ENCODE assay signal across 26 mouse cellular contexts in the genomic region with DNA sequence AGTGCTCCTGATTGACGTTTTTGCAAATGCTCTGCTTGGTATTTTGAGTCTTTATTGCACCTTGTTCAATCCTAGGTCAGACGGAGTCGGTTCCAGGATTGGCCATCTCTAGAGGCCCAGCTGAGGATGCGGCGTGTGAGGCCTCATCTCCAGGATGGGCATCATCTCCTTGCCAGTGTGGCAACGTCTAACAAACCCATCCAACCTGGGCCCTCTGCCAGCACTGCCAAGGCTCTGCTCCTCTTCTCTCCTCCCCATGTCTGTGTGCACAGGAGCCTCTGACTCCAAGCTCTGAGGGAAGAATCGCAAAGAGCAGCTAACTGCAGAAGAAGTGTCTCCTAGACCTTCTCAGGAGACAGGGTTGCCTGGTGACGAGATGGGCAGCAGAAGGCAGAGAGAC. TPM values are rescaled to one million over a fixed set of nuclear protein-coding genes. Genes with fewer than 3 reads are reported as not detected.
DNase-seq lines count a peak whose midpoint lies in the region; ATAC-seq lines count a peak whose summit lies in the region.
"Had no signal": no experiment of that assay in that cellular context is flagged by ENCODE, and none has a peak within 500 bp of the region (broad histone marks: within the 10 kb centered on the region; RNA-seq: fewer than 3 reads in every experiment).

No protein-coding gene starts in this region.

- H3K27ac ChIP-seq in embryonic facial prominence, embryonic 12.5 days = no peak overlapping the region
- no peak overlapping the region for H3K27ac ChIP-seq in embryonic facial prominence, embryonic 10.5 days (replicated peaks)
- H3K27ac ChIP-seq: embryonic facial prominence, embryonic 13.5 days; forebrain, embryonic 12.5 days; forebrain, embryonic 15.5 days; heart, embryonic 15.5 days; hindbrain, embryonic 10.5 days; hindbrain, embryonic 14.5 days; hindbrain, postnatal 0 days had no signal

- no peak overlapping the region for H3K4me2 ChIP-seq in embryonic facial prominence, embryonic 12.5 days (replicated peaks)
- H3K4me2 ChIP-seq: embryonic facial prominence, embryonic 13.5 days; forebrain, embryonic 12.5 days; forebrain, embryonic 15.5 days; heart, embryonic 12.5 days; heart, embryonic 15.5 days; hindbrain, embryonic 14.5 days had no signal

- 81% methylated on average over 8 of the region's 8 CpGs for WGBS in embryonic facial prominence, embryonic 12.5 days
- WGBS in embryonic facial prominence, embryonic 10.5 days = 87% methylated on average over 8 of the region's 8 CpGs

- peak overlapping the region; percentile 30; the same call in 1 of the 2 replicates for H3K9ac ChIP-seq in embryonic facial prominence, embryonic 12.5 days
- H3K9ac ChIP-seq: embryonic facial prominence, embryonic 13.5 days; forebrain, embryonic 12.5 days; forebrain, embryonic 15.5 days; heart, embryonic 12.5 days; heart, embryonic 15.5 days; hindbrain, embryonic 14.5 days had no signal

- H3K4me1 ChIP-seq in embryonic facial prominence, embryonic 12.5 days = no peaks in the 10 kb centered on the region
- peaks cover 3% of the 10 kb centered on the region; the same call in 1 of the 2 replicates for H3K4me1 ChIP-seq in embryonic facial prominence, embryonic 10.5 days
- H3K4me1 ChIP-seq: embryonic facial prominence, embryonic 13.5 days; forebrain, embryonic 15.5 days; heart, embryonic 12.5 days had no signal

- H3K27me3 ChIP-seq in embryonic facial prominence, embryonic 12.5 days = 0 out of 2 replicates have a peak, but pooled peaks cover 4% of the 10 kb centered on the region
- no peaks in the 10 kb centered on the region for H3K27me3 ChIP-seq in embryonic facial prominence, embryonic 10.5 days (replicated peaks; ENCODE audit: low read depth, poor library complexity, severe bottlenecking)
- H3K27me3 ChIP-seq: embryonic facial prominence, embryonic 13.5 days; forebrain, embryonic 12.5 days; forebrain, embryonic 15.5 days; heart, embryonic 12.5 days; heart, embryonic 15.5 days had no signal

- no peak for ATAC-seq in embryonic facial prominence, embryonic 12.5 days (ENCODE audit: insufficient number of reproducible peaks, insufficient read depth, low FRiP score, low TSS enrichment)
- ATAC-seq: CD4-positive, CD25-positive, alpha-beta regulatory T cell, adult 4 months; forebrain, embryonic 15.5 days; hindbrain, postnatal 0 days; inflammation-experienced regulatory T-cells, adult 6 months; intestine, postnatal 0 days had no signal

- DNase-seq in embryonic facial prominence, embryonic 10.5 days (ENCODE audit: low spot score) = no peak
- peak; percentile 59 for DNase-seq in adrenal gland, postnatal 14 days
- DNase-seq in adrenal gland, postnatal 36 days = peak; percentile 49 to 59
- no peak for DNase-seq in embryo, embryonic 10 days (ENCODE audit: low spot score)
- DNase-seq in T-cell, adult 2 months (ENCODE audit: low spot score) = no peak
- DNase-seq: cerebellum, adult 11-12 months; cerebellum, adult 8-10 months; cerebellum, postnatal 36 days; gastrocnemius, postnatal 25 days; heart, adult 18-20 months; heart, postnatal 10 days; heart, postnatal 36 days; kidney, adult 2 months had no signal

- no peak overlapping the region for H3K4me3 ChIP-seq in embryonic facial prominence, embryonic 12.5 days
- no peak overlapping the region for H3K4me3 ChIP-seq in embryonic facial prominence, embryonic 10.5 days
- H3K4me3 ChIP-seq: embryonic facial prominence, embryonic 13.5 days; erythroblast, embryonic 14.5 days; forebrain, embryonic 12.5 days; forebrain, embryonic 15.5 days; heart, embryonic 12.5 days; heart, embryonic 15.5 days; hindbrain, embryonic 10.5 days had no signal

- H3K9me3 ChIP-seq in embryonic facial prominence, embryonic 12.5 days = no peaks in the 10 kb centered on the region
- H3K9me3 ChIP-seq in embryonic facial prominence, embryonic 10.5 days = no peaks in the 10 kb centered on the region
- H3K9me3 ChIP-seq: embryonic facial prominence, embryonic 13.5 days; forebrain, embryonic 12.5 days; forebrain, embryonic 15.5 days; heart, embryonic 12.5 days; heart, embryonic 15.5 days; hindbrain, embryonic 10.5 days had no signal

- no peaks in the 10 kb centered on the region for H3K36me3 ChIP-seq in embryonic facial prominence, embryonic 12.5 days
- no peaks in the 10 kb centered on the region for H3K36me3 ChIP-seq in embryonic facial prominence, embryonic 10.5 days (replicated peaks)
- H3K36me3 ChIP-seq: embryonic facial prominence, embryonic 13.5 days; forebrain, embryonic 12.5 days; forebrain, embryonic 15.5 days; heart, embryonic 12.5 days; heart, embryonic 15.5 days; hindbrain, embryonic 10.5 days had no signal

RNA-seq across cellular contexts. Expression of gene Gstm4, which starts 18.0 kb away (rescaled TPM):
- 14.4 and 16.6 TPM in 2 replicates for polyA plus RNA-seq in embryonic facial prominence, embryonic 12.5 days (2016; fragmentation: Nextera tagmentation; extraction: Ambion mirVana)
- 12.9 and 13.2 TPM in 2 replicates for polyA plus RNA-seq in embryonic facial prominence, embryonic 10.5 days (2016; fragmentation: Nextera tagmentation; extraction: Ambion mirVana)
- total RNA-seq in adrenal gland, postnatal 14 days (2021) = 11.2 and 12.3 TPM in 2 replicates
- 10 to 100 TPM; 12.0 to 19.0 TPM for total RNA-seq in adrenal gland, postnatal 36 days (2021)

RNA-seq across cellular contexts. Expression of gene Ampd2, which starts 23.8 kb away (rescaled TPM):
- polyA plus RNA-seq in embryonic facial prominence, embryonic 12.5 days (2016; fragmentation: Nextera tagmentation; extraction: Ambion mirVana) = 48.4 and 50.9 TPM in 2 replicates
- 69.4 and 70.6 TPM in 2 replicates for polyA plus RNA-seq in embryonic facial prominence, embryonic 10.5 days (2016; fragmentation: Nextera tagmentation; extraction: Ambion mirVana)
- total RNA-seq in adrenal gland, postnatal 14 days (2021) = 117 and 124 TPM in 2 replicates
- total RNA-seq in adrenal gland, postnatal 36 days (2021) = 100 to 1,000 TPM; 133 to 143 TPM

RNA-seq across cellular contexts. Expression of gene Gnat2, which starts 29.9 kb away (rescaled TPM):
- 0.47 and 0.55 TPM in 2 replicates for polyA plus RNA-seq in embryonic facial prominence, embryonic 12.5 days (2016; fragmentation: Nextera tagmentation; extraction: Ambion mirVana)
- polyA plus RNA-seq in embryonic facial prominence, embryonic 10.5 days (2016; fragmentation: Nextera tagmentation; extraction: Ambion mirVana) = 0.90 and 1.3 TPM in 2 replicates
- 9.8 and 12.6 TPM in 2 replicates for total RNA-seq in adrenal gland, postnatal 14 days (2021)
- total RNA-seq in adrenal gland, postnatal 36 days (2021) = 10 to 100 TPM; 11.5 to 14.7 TPM
- total RNA-seq: heart, postnatal 36 days; hindbrain, postnatal 0 days had no signal
- polyA plus RNA-seq: CD4-positive, CD25-positive, alpha-beta regulatory T cell, adult 4 months; inflammation-experienced regulatory T-cells, adult 6 months had no signal

RNA-seq across cellular contexts. Expression of gene Gstm1, which starts 44.9 kb away (rescaled TPM):
- 45.2 and 46.5 TPM in 2 replicates for polyA plus RNA-seq in embryonic facial prominence, embryonic 12.5 days (2016; fragmentation: Nextera tagmentation; extraction: Ambion mirVana)
- polyA plus RNA-seq in embryonic facial prominence, embryonic 10.5 days (2016; fragmentation: Nextera tagmentation; extraction: Ambion mirVana) = 32.4 and 35.2 TPM in 2 replicates
- 145 and 158 TPM in 2 replicates for total RNA-seq in adrenal gland, postnatal 14 days (2021)
- total RNA-seq in adrenal gland, postnatal 36 days (2021) = 100 to 1,000 TPM; 325 to 425 TPM

Comparison
In these comparisons a context has a peak if more than half of its experiments do, and no peak if none do; other contexts are left out.
1. DNase-seq: peak in adrenal gland, postnatal 14 days (single experiment) and adrenal gland, postnatal 36 days (2 of 2); none in embryonic facial prominence, embryonic 10.5 days (single experiment), embryo, embryonic 10 days (single experiment) and T-cell, adult 2 months (single experiment).